Mouse (Mus musculus): ENCODE data around the gene Mapk9. TPM values are rescaled to one million over a fixed set of nuclear protein-coding genes. Genes with fewer than 3 reads are reported as not detected.

Gene Mapk9
- polyA plus RNA-seq, 1 experiment from 2014 or later, result 30.2 TPM

GRCm38 (mm10) chr11:49893806-49894205, 47.3 kb downstream of the Mapk9 start:
- Histone ChIP-seq H3K36me3 (ENCODE audit: insufficient read depth, low read length) (peaks cover 7% of the 10 kb centered on the region; the same call in 1 of the 2 replicates), H3K27me3 (replicated peaks; ENCODE audit: insufficient read depth, low read length) (no peaks in the 10 kb centered on the region), H3K9ac (replicated peaks; ENCODE audit: low read depth) (no peak overlapping the region), H3K9me3 (ENCODE audit: low read length) (no peaks in the 10 kb centered on the region), H3K4me2 (replicated peaks; ENCODE audit: low read depth, low read length) (no peak overlapping the region), H3K27ac (ENCODE audit: low read length) (no peak overlapping the region), H3K4me1 (ENCODE audit: insufficient read depth, low read depth, low read length) (no peaks in the 10 kb centered on the region), H3K4me3 (ENCODE audit: low read depth, low read length) (no peak overlapping the region)
- no peak for DNase-seq (ENCODE audit: low spot score)
- no peak for TF ChIP-seq CTCF (IDR thresholded peaks at IDR 0.05)
- no peak for TF ChIP-seq EP300 (IDR thresholded peaks at IDR 0.05)
- no peak for ATAC-seq
- 65% methylated on average over 11 of the region's 11 CpGs for WGBS

- Histone ChIP-seq H3K9ac (replicated peaks; ENCODE audit: low read depth) (no peak overlapping the region), H3K4me1 (ENCODE audit: insufficient read depth, low read depth, low read length) (no peaks in the 10 kb centered on the region), H3K4me2 (replicated peaks; ENCODE audit: low read depth, low read length) (no peak overlapping the region), H3K36me3 (ENCODE audit: insufficient read depth, low read length) (no peaks in the 10 kb centered on the region), H3K4me3 (ENCODE audit: low read depth, low read length) (no peak overlapping the region), H3K27me3 (replicated peaks; ENCODE audit: insufficient read depth, low read length) (peaks cover 7% of the 10 kb centered on the region; the same call in 1 of the 2 replicates), H3K9me3 (ENCODE audit: low read length) (no peaks in the 10 kb centered on the region), H3K27ac (ENCODE audit: low read length) (no peak overlapping the region)
- DNase-seq (ENCODE audit: low spot score), result no peak
- ATAC-seq, result no peak
- TF ChIP-seq CTCF (IDR thresholded peaks at IDR 0.05) (no peak), EP300 (IDR thresholded peaks at IDR 0.05) (no peak)
- WGBS, result 38% methylated on average over 6 of the region's 6 CpGs
Observed at GRCm38 (mm10) chr11:49895966-49896590, 49.5 kb downstream of the Mapk9 start.

GRCm38 (mm10) chr11:49900043-49900442, 53.5 kb downstream of the Mapk9 start:
- no peaks in the 10 kb centered on the region for H3K9me3 ChIP-seq (ENCODE audit: low read length)
- DNase-seq (ENCODE audit: low spot score) (no peak), ATAC-seq (no peak)
- no peak overlapping the region for H3K27ac ChIP-seq (ENCODE audit: low read length)
- no peak overlapping the region for H3K9ac ChIP-seq (replicated peaks; ENCODE audit: low read depth)
- TF ChIP-seq EP300 (IDR thresholded peaks at IDR 0.05), result no peak
- TF ChIP-seq CTCF (IDR thresholded peaks at IDR 0.05), result no peak
- H3K27me3 ChIP-seq (replicated peaks; ENCODE audit: insufficient read depth, low read length), result peaks cover 18% of the 10 kb centered on the region; the same call in 1 of the 2 replicates
- 0 out of 2 replicates have a peak, but pooled peaks cover 2% of the 10 kb centered on the region for H3K4me1 ChIP-seq (ENCODE audit: insufficient read depth, low read depth, low read length)
- 26% methylated on average over 6 of the region's 6 CpGs for WGBS
- no peaks in the 10 kb centered on the region for H3K36me3 ChIP-seq (ENCODE audit: insufficient read depth, low read length)
- no peak overlapping the region for H3K4me3 ChIP-seq (ENCODE audit: low read depth, low read length)
- no peak overlapping the region for H3K4me2 ChIP-seq (replicated peaks; ENCODE audit: low read depth, low read length)

- Histone ChIP-seq H3K4me1 (ENCODE audit: insufficient read depth, low read depth, low read length) (0 out of 2 replicates have a peak, but pooled peaks cover 2% of the 10 kb centered on the region), H3K9ac (replicated peaks; ENCODE audit: low read depth) (0 out of 2 replicates have a peak overlapping the region, but pooled peaks have one; percentile 9), H3K27me3 (replicated peaks; ENCODE audit: insufficient read depth, low read length) (peaks cover 18% of the 10 kb centered on the region; the same call in 1 of the 2 replicates), H3K36me3 (ENCODE audit: insufficient read depth, low read length) (no peaks in the 10 kb centered on the region), H3K4me3 (ENCODE audit: low read depth, low read length) (peak overlapping the region; percentile 49; the same call in 1 of the 2 replicates), H3K9me3 (ENCODE audit: low read length) (no peaks in the 10 kb centered on the region), H3K4me2 (replicated peaks; ENCODE audit: low read depth, low read length) (peak overlapping the region; percentile 100), H3K27ac (ENCODE audit: low read length) (no peak overlapping the region)
- ATAC-seq, result no peak
- 22% methylated on average over 15 of the region's 15 CpGs for WGBS
- TF ChIP-seq CTCF (IDR thresholded peaks at IDR 0.05) (no peak), EP300 (IDR thresholded peaks at IDR 0.05) (no peak)
- no peak for DNase-seq (ENCODE audit: low spot score)
Observed at GRCm38 (mm10) chr11:49900962-49901658, 54.6 kb downstream of the Mapk9 start.

- Histone ChIP-seq H3K9ac (replicated peaks; ENCODE audit: low read depth) (peak within 1 kb of the TSS; percentile 9; the same call in 1 of the 2 replicates), H3K9me3 (ENCODE audit: low read length) (no peaks in the 10 kb centered on the region), H3K27me3 (replicated peaks; ENCODE audit: insufficient read depth, low read length) (peaks cover 18% of the 10 kb centered on the region; the same call in 1 of the 2 replicates), H3K36me3 (ENCODE audit: insufficient read depth, low read length) (no peaks in the 10 kb centered on the region), H3K27ac (ENCODE audit: low read length) (no peak within 1 kb of the TSS), H3K4me2 (replicated peaks; ENCODE audit: low read depth, low read length) (peak within 1 kb of the TSS; percentile 100), H3K4me1 (ENCODE audit: insufficient read depth, low read depth, low read length) (0 out of 2 replicates have a peak, but pooled peaks cover 2% of the 10 kb centered on the region), H3K4me3 (ENCODE audit: low read depth, low read length) (peak within 1 kb of the TSS; percentile 49)
- peak; percentile 70 for TF ChIP-seq CTCF (IDR thresholded peaks at IDR 0.05)
- TF ChIP-seq EP300 (IDR thresholded peaks at IDR 0.05), result no peak
- WGBS, result 7% methylated on average over 62 of the region's 99 CpGs
- ATAC-seq, result peak; percentile 91
- DNase-seq (ENCODE audit: low spot score), result peak; percentile 64
Observed at GRCm38 (mm10) chr11:49901659-49902458, 55.3 kb downstream of the Mapk9 start, which contains the start of gene Rasgef1c. TSS of gene Rasgef1c (plus strand) at chr11:49901835.

Measured in lung, postnatal 0 days (tissue).